Mouse (Mus musculus): ENCODE measurements around the gene Yeats2.

Yeats2 gene

DNA sequence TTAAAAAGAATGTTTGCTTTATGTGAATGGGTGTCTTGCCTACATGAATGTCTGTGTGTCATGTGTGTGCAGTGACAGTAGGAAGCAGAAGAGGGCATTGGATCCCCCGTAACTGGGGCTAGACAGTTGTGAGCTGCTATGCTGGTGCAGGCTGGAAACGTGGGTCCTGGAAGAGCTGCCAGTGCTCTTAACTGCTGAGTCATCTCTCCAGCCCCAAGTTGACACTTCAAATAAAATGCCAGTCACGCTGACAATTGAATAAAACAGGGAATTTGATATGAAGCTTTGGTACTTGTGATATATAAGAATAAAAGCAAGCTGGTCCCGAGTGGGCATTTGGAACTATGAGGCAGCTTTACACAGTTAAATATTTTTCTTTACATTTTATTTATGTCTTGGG is 139.4 kb downstream of the Yeats2 start:
- no peak for DNase-seq (ENCODE audit: low read depth, low spot score)
